Mouse (Mus musculus) hindbrain, embryonic 15.5 days (tissue): ENCODE measurements at regions not wholly inside any gene's neighbourhood (a gene's known extent, or its start where the extent isn't known, plus 50 kb on each side); places are given as distances from the start of the nearest gene placed in this dataset.

Experiments used
- ATAC-seq: fragments of 200-750 bp; cut with Nextera tagmentation; 2 replicates; pipeline ENCODE4 v1.8.0; 2017; ENCODE audit warnings: low read depth, moderate number of reproducible peaks, moderate TSS enrichment; ENCODE audit not compliant: low FRiP score
- H3K27ac ChIP-seq: fragments of 300-500 bp; sonication (generic); replicated peaks from 2 replicates; pipeline ENCODE4 v1.5.1; 2015; ENCODE audit warnings: mild to moderate bottlenecking, inconsistent platforms
- H3K27me3 ChIP-seq: fragments of 300-500 bp; sonication (generic); 2 replicates; pipeline ENCODE4 v1.6.1; 2015; ENCODE audit warnings: control low read depth, inconsistent platforms
- H3K36me3 ChIP-seq: fragments of 300-500 bp; sonication (generic); 2 replicates; pipeline ENCODE4 v1.6.1; 2015; ENCODE audit warnings: control low read depth, inconsistent platforms
- H3K4me1 ChIP-seq: fragments of 300-500 bp; sonication (generic); replicated peaks from 2 replicates; pipeline ENCODE4 v1.6.1; 2015; ENCODE audit warnings: control low read depth, inconsistent platforms
- H3K4me2 ChIP-seq: fragments of 300-500 bp; sonication (generic); 2 replicates; pipeline ENCODE4 v1.6.1; 2015; ENCODE audit warnings: moderate library complexity, mild to moderate bottlenecking, inconsistent platforms
- H3K4me3 ChIP-seq: fragments of 300-500 bp; sonication (generic); 2 replicates; pipeline ENCODE4 v1.5.1; 2015; ENCODE audit warnings: mild to moderate bottlenecking, inconsistent platforms
- H3K9ac ChIP-seq: fragments of 300-500 bp; sonication (generic); 2 replicates; pipeline ENCODE4 v1.6.1; 2015; ENCODE audit warnings: inconsistent platforms
- H3K9me3 ChIP-seq: fragments of 300-500 bp; sonication (generic); 2 replicates; pipeline ENCODE4 v1.6.1; 2016; ENCODE audit warnings: control low read depth, inconsistent platforms
- WGBS: fragments of 180-500 bp; shearing (Covaris S2); methylation state at CpG from one replicate; pipeline ENCODE4 v1.1.7; 2015; 5-methylcytosine and 5-hydroxymethylcytosine counted together

DNA sequence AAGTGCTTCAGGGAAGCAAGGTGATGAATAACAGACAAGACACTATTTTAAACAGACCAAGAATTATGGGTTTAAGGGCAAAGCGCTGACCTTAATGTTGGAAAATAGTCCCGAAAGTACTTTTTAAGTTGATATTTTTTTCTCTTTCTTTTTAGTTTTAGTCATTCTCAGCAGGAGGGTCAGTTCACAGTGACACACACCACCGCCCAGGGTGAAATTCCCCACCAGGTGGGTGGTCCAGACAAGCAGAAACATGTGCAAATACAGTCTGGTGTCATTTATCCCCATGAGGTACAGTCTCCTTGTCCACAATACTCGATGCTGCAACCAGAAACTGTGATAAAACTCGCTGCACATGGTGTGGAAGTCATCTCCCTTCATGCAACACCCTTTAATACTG, 435.5 kb downstream of the Fat4 start:
- Histone ChIP-seq H3K9ac (no peak overlapping the region), H3K4me1 (no peaks in the 10 kb centered on the region), H3K4me3 (no peak overlapping the region), H3K27ac (no peak overlapping the region), H3K27me3 (no peaks in the 10 kb centered on the region), H3K36me3 (no peaks in the 10 kb centered on the region), H3K4me2 (no peak overlapping the region), H3K9me3 (no peaks in the 10 kb centered on the region)
- 74% methylated on average over 5 of the region's 5 CpGs for WGBS
- no peak for ATAC-seq

DNA sequence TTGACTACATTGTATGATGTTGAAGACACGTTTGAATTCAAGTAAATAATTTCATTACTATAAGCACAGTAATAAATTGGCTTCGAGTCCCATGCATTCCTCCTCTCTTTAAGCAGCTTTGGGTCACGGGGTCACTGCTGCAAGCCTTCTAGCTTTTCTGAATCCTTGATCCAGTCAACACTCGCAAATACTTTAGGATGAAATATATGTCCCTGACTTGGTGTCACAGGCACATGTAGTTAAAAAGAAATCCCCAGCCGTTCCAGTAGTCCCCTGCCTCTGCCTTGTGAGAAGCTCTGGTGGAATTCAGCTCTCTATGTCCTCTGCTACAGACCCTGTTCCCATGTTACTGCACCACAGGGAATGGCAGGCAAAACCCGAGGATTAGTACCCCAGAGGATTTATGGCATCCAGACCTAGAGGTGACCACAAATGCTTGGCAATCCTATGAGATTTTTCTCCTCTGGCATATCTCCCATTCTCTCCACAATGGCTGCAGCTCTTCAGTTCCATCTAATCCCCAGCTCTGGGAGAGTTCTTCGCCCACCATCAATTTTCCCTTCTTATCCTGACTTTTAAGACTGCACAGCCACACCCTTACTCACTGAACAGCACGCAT, 449.0 kb downstream of the Fat4 start:
- H3K27me3 ChIP-seq: no peaks in the 10 kb centered on the region
- 68% methylated on average over 8 of the region's 8 CpGs for WGBS
- H3K27ac ChIP-seq: no peak overlapping the region
- H3K4me2 ChIP-seq: no peak overlapping the region
- H3K4me1 ChIP-seq: no peaks in the 10 kb centered on the region
- H3K4me3 ChIP-seq: no peak overlapping the region
- H3K9ac ChIP-seq: no peak overlapping the region
- H3K36me3 ChIP-seq: no peaks in the 10 kb centered on the region
- H3K9me3 ChIP-seq: 0 out of 2 replicates have a peak, but pooled peaks cover 3% of the 10 kb centered on the region
- no peak for ATAC-seq

DNA sequence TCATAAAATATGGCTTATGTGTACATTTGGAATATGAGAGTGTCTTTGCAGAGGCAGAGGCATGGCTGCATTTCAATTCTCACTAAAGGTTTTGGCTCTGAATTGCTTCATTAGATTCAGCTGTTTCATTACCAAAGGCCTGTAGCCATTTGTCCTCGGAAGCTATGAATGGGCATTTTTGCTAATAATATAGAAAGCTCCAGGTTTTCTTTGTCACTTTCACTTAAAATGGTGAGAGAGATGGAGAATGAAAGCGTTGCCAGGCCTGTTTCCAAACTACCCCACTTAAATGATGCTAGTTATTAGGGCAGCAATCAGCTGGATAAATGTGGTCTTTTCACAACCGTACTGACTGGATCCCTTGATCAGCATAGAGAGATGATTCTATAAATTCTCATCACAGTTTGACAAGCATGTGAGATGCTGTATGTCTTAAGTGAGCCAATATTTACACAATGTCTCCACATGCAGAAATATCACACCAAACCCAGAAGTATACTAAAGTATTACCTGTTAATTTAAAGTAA, 454.5 kb downstream of the Fat4 start:
- WGBS: 60% methylated on average over 3 of the region's 3 CpGs
- no peak overlapping the region for H3K4me3 ChIP-seq
- no peak for ATAC-seq
- no peaks in the 10 kb centered on the region for H3K9me3 ChIP-seq
- H3K27ac ChIP-seq: no peak overlapping the region
- no peak overlapping the region for H3K9ac ChIP-seq
- no peak overlapping the region for H3K4me2 ChIP-seq
- no peaks in the 10 kb centered on the region for H3K36me3 ChIP-seq
- H3K4me1 ChIP-seq: no peaks in the 10 kb centered on the region
- no peaks in the 10 kb centered on the region for H3K27me3 ChIP-seq

DNA sequence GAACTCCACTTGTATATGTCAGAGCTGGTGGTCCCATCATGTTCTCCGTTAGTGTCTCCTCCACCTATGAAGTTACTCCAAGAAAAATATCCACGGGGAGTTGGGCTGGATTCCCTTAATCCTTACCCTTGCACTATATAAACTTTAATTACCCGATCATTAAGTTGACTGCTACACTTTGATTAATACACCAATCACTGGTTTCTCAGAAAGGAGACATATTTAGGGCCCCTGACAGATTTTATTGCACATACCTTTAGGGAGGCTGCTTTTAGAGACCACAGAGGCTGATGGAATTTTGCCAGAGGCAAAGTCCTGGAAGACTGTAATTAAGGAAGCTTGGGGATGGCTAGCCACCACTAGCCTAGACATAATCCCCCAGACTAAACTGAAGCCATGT, 457.3 kb downstream of the Fat4 start:
- Histone ChIP-seq H3K27me3 (no peaks in the 10 kb centered on the region), H3K36me3 (no peaks in the 10 kb centered on the region), H3K27ac (no peak overlapping the region), H3K4me1 (no peaks in the 10 kb centered on the region), H3K4me3 (no peak overlapping the region), H3K9me3 (no peaks in the 10 kb centered on the region), H3K9ac (no peak overlapping the region), H3K4me2 (no peak overlapping the region)
- no peak for ATAC-seq
- WGBS: 78% methylated on average over 3 of the region's 3 CpGs

DNA sequence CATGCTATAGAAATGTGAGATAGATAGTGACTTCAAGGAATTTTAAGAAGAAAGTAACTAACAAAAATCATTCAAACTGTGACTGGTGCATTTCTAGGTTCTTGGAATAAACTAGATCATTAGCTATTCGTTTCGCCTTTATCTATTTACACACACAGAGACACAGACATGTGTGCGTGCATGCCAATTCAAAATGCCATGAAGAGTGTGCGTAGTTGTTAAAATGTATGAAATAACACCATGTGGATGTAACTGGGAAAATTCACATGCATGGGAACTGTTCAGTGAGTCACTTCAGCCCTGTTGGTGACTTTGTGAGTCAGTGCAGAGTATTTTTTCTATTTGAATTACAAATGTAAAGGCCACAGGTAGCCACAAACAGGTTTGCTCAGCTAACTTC, 460.8 kb downstream of the Fat4 start:
- 94% methylated on average over 4 of the region's 4 CpGs for WGBS
- ATAC-seq: no peak
- Histone ChIP-seq H3K27me3 (no peaks in the 10 kb centered on the region), H3K4me1 (no peaks in the 10 kb centered on the region), H3K36me3 (no peaks in the 10 kb centered on the region), H3K27ac (no peak overlapping the region), H3K9ac (no peak overlapping the region), H3K9me3 (no peaks in the 10 kb centered on the region), H3K4me3 (no peak overlapping the region), H3K4me2 (no peak overlapping the region)

DNA sequence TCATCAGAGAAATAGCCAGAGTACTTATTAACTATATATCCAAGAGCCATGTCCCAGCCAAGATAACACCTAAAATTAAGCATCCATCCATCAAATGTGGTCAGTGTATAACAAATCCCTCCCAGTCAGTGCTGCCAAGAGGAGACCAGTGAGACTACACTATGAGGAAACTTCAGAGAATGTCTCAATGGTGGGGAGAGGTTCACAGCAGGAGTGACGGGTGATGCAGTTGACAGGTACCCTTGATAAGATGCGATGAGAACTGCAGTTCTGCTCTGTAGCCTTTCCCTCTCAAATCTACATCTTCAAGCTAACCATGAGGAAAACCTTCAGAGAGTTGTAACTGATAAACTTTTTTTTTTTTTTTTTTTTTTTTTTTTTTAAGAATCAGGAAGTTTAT, 470.3 kb downstream of the Fat4 start:
- no peak for ATAC-seq
- Histone ChIP-seq H3K4me1 (no peaks in the 10 kb centered on the region), H3K27me3 (no peaks in the 10 kb centered on the region), H3K9ac (no peak overlapping the region), H3K4me2 (no peak overlapping the region), H3K36me3 (no peaks in the 10 kb centered on the region), H3K4me3 (no peak overlapping the region), H3K27ac (no peak overlapping the region), H3K9me3 (no peaks in the 10 kb centered on the region)
- 83% methylated on average over 2 of the region's 2 CpGs for WGBS

DNA sequence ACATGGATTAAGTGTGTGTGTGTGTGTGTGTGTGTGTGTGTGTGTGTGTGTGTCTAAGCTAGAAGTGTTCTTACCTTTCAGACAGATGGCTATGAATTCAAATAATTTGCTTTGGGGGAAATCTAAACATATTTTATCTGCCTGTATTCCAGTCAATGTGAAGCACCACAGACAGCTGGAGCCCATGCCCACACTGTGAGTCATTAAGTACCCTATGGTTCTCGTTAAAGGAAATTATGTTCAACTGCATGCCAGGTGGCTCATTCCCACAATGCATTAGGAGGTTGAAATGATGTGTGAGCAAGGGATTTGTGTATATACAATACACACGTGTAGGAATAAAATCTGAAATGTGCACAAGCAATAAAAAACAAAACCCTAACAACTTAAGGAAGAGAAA, 473.5 kb downstream of the Fat4 start:
- Histone ChIP-seq H3K9me3 (no peaks in the 10 kb centered on the region), H3K36me3 (no peaks in the 10 kb centered on the region), H3K27ac (no peak overlapping the region), H3K9ac (no peak overlapping the region), H3K4me2 (no peak overlapping the region), H3K27me3 (no peaks in the 10 kb centered on the region), H3K4me3 (no peak overlapping the region), H3K4me1 (no peaks in the 10 kb centered on the region)
- ATAC-seq: no peak
- 51% methylated on average over 2 of the region's 2 CpGs for WGBS

DNA sequence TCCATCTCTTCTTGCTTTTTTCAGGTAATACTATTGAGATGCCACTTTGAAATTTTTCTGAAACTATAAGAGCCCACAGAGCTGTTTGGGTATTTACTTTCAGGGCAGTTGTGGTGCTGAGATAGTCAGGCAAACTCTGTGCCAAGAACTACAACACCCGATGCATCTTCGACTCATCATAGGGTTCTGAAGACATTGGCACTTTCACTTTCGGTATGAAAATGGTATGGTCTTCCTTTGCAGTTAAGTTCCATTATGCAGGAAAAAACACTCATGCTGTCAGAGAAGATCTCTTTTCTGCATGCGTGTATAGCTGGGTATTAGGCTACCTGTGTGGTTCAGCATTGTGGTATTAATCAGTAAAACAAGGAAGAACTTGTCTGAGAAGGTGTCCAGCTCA, 484.2 kb downstream of the Fat4 start:
- Histone ChIP-seq H3K9ac (no peak overlapping the region), H3K9me3 (no peaks in the 10 kb centered on the region), H3K4me2 (no peak overlapping the region), H3K27ac (no peak overlapping the region), H3K4me1 (no peaks in the 10 kb centered on the region), H3K36me3 (no peaks in the 10 kb centered on the region), H3K27me3 (no peaks in the 10 kb centered on the region), H3K4me3 (no peak overlapping the region)
- ATAC-seq: no peak
- WGBS: 97% methylated on average over 4 of the region's 4 CpGs

DNA sequence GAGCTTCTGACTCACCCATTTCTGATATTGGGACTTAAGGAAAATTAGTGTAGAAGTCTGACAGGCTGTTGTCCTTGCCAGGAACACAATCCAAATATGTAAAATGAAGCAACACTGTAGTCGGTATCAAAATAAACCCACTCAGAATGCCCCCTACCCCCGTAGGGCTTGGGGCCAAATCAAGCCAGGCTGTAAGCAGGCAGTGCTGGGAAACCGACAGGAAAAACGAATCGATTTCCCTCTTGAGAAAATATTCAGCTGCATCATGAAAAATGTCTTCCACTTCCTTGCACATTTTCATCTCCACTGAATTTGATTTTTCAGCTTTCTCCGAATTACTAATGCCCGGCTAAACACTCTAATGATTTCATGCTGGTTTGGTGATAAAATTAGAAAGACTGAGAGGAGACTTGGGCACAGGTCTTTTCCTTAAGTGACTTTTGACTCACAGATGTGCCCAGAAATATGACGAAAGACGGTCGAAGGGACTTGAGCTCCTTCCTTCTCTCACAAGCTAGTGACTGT, 485.7 kb downstream of the Fat4 start:
- 62% methylated on average over 10 of the region's 10 CpGs for WGBS
- no peak overlapping the region for H3K4me2 ChIP-seq
- H3K9ac ChIP-seq: no peak overlapping the region
- ATAC-seq: no peak
- H3K27me3 ChIP-seq: no peaks in the 10 kb centered on the region
- H3K4me3 ChIP-seq: no peak overlapping the region
- H3K36me3 ChIP-seq: no peaks in the 10 kb centered on the region
- no peaks in the 10 kb centered on the region for H3K4me1 ChIP-seq
- H3K9me3 ChIP-seq: no peaks in the 10 kb centered on the region
- no peak overlapping the region for H3K27ac ChIP-seq

DNA sequence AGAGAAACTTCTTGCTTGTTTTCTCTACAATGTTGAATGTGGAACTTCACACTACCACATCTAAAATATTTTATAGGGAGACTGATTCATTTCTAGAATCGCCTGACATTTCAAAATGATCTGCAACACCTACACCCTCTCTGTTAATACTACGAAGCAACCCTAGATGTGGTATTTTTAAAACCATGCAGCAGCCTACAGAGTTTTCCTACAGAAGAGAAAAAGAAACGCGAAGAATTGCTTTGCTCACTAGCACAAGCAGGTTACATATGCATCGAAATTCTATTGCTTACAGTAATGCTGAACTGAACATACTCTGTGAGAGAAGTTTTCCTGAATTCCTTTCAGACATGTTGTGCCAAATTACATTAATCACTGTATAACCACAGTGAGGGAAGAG, 488.7 kb downstream of the Fat4 start:
- no peaks in the 10 kb centered on the region for H3K9me3 ChIP-seq
- no peaks in the 10 kb centered on the region for H3K36me3 ChIP-seq
- H3K4me1 ChIP-seq: no peaks in the 10 kb centered on the region
- H3K27me3 ChIP-seq: no peaks in the 10 kb centered on the region
- no peak overlapping the region for H3K9ac ChIP-seq
- H3K4me3 ChIP-seq: no peak overlapping the region
- no peak overlapping the region for H3K4me2 ChIP-seq
- ATAC-seq: no peak
- 93% methylated on average over 5 of the region's 5 CpGs for WGBS
- no peak overlapping the region for H3K27ac ChIP-seq

DNA sequence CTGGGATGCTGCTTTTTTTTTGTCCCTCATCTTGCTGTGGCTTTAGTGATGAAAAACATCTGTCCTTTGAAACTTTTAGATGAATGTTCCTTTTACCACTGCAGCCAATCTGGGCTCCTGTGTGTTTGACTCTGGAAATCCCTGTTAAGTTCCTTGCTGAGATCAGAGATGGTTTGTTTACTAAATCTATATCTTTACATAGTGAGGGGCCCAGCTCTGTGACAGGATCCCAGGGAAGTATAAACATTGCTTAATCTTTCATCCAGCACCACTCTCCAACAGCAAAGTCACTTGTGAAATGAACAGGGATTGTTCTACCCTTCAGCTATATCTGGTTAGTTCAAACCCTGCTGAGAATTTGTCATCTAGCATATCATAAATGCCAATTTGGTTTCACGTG, 501.8 kb downstream of the Fat4 start:
- no peak for ATAC-seq
- WGBS: 79% methylated on average over 1 of the region's 1 CpGs
- no peak overlapping the region for H3K4me3 ChIP-seq
- H3K4me2 ChIP-seq: no peak overlapping the region
- no peak overlapping the region for H3K9ac ChIP-seq
- H3K27ac ChIP-seq: no peak overlapping the region
- H3K36me3 ChIP-seq: no peaks in the 10 kb centered on the region
- H3K27me3 ChIP-seq: no peaks in the 10 kb centered on the region
- no peaks in the 10 kb centered on the region for H3K9me3 ChIP-seq
- H3K4me1 ChIP-seq: no peaks in the 10 kb centered on the region

DNA sequence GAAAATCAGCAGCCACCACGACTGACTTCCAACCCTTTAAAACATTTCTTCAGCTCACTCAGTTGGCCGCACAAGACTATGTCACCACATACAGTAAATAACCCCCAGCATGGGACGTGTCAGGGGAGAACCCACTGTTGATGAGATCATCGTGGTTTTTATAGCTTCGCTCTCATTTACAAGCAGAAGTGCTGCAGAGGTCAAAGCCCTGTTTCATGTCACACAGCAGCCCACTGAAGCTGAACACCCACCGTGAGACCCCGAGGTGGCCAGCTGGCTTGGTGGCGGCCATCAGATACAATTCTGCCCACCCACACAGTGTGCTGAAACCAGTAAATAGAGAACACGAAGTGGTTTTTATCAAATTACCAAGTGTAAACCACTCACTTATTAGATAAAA, 503.7 kb downstream of the Fat4 start:
- H3K36me3 ChIP-seq: no peaks in the 10 kb centered on the region
- H3K27me3 ChIP-seq: no peaks in the 10 kb centered on the region
- H3K4me3 ChIP-seq: no peak overlapping the region
- 62% methylated on average over 9 of the region's 9 CpGs for WGBS
- H3K9me3 ChIP-seq: no peaks in the 10 kb centered on the region
- no peak overlapping the region for H3K27ac ChIP-seq
- no peaks in the 10 kb centered on the region for H3K4me1 ChIP-seq
- no peak overlapping the region for H3K9ac ChIP-seq
- no peak for ATAC-seq
- no peak overlapping the region for H3K4me2 ChIP-seq

DNA sequence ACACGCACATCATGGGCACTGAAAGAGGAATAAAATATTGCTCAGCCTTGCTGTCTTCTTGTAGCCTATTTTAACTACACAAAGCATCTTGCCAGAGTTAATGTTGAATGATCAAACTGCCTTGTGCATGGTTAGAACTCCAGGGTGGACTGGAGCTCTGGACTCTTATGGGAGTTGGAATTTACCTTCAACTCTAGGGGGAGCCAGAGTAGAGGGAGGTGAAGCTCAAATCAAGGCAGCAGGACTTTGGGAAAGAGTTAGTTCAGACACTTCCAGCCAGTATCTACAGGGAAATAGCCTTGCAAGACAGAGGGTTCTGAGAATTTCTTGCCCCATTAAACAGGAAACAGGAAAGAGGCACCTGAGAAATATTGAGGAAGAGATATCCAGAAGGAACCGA, 505.3 kb downstream of the Fat4 start:
- 86% methylated on average over 2 of the region's 2 CpGs for WGBS
- no peaks in the 10 kb centered on the region for H3K4me1 ChIP-seq
- no peaks in the 10 kb centered on the region for H3K27me3 ChIP-seq
- no peak overlapping the region for H3K4me3 ChIP-seq
- H3K4me2 ChIP-seq: no peak overlapping the region
- no peaks in the 10 kb centered on the region for H3K9me3 ChIP-seq
- no peak overlapping the region for H3K27ac ChIP-seq
- no peak for ATAC-seq
- H3K36me3 ChIP-seq: no peaks in the 10 kb centered on the region
- H3K9ac ChIP-seq: no peak overlapping the region
